Mouse (Mus musculus) urinary bladder, postnatal 4 days (tissue): ENCODE measurements around the gene Rfc4.

Experiments
- DNase-seq, 2 experiments: peaks; one replicate each; pipeline ENCODE4 v3.0.0; 2021 to 2022; ENCODE audit warnings: low spot score in 2 of 2

Gene Rfc4

DNA sequence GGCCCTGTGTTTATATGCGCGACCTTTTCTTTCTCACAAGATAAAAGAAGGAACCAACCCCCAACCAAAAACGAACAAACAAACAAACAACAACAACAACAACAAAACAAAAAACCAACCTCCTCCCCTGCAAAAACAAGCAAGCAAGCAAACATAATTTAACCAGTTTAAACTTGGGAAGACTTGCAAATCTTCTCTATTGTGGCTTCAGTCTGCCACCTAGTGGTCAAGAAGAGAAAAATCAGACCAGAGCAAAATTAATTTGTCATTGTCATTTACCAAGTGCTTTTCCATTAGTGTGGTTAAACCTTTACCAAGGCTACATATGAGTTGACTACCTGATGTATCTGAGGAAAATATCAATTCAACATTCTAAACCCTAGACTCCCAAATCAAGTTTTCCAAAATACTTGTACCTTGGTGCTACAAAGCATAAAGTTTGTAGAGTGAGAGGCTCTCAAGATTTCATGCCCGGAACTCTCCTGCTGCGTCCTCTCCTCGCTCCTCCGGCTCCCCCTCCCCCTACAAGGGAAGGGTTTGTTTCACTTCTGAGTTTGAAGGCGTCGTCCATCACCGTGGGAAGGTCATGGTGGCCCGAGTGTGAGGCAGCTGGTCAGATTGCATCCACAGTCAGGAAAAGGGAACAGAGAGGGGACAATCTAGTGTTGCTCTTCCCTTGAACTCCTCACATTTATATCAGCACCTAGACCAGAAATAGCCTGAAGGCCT is 8.0 kb upstream of the Rfc4 start:
- DNase-seq: no peak

DNA sequence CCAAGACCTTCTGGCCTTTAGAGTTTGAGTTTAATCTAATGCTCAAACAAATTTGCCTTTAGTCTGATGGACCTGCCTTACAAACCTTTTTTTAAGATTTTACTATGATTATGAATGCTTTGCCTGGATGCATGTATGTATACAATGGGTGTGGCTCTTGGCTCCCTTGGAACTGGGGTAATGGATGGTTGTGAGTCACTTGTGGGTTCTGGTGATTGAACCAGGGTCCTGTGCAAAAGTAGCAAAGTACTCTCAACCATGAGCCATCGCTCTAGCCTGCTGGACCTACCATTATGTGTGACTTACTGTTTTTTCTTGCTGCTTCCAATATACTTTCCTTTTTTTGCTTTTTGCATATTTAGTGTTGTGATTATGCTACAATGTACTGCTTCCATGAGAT is 4.8 kb upstream of the Rfc4 start:
- DNase-seq: no peak

DNA sequence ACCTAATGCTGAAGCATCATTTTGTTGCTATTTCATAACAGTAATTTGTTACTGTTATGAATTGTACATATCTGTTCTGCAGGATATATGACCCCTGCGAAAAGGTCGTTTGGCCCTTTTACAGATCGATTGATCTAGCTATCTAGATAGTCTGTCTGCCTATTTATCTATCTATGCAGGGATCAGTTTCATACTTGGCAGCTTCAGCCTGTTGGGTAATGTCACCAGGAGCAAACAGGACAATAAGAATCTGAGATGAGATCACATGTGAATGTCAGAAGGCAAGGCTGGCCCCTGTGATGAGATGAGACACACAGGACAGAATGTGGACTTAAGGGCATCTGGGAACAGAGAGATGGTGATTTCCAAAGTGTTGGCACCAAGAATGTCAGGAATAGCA is 2.8 kb upstream of the Rfc4 start:
- DNase-seq: no peak

DNA sequence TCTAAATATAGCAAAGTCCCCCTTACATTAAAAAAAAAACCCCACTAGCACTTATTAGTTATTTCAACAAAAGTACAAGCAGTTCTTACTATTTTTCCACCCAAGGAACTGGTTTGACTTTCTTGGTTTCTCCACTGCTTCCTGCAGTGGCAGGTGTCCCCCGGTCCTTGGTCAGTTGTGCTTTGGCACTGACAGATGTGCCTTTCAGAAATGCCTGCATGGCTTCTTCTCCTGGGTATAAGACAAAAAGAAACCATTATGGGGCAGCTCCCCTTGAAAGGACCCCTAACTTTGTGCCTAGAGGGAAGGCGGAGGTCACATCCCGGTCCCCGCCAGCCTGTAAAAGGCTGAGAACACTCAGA is 245 bp downstream of the Rfc4 start:
- no peak for DNase-seq

DNA sequence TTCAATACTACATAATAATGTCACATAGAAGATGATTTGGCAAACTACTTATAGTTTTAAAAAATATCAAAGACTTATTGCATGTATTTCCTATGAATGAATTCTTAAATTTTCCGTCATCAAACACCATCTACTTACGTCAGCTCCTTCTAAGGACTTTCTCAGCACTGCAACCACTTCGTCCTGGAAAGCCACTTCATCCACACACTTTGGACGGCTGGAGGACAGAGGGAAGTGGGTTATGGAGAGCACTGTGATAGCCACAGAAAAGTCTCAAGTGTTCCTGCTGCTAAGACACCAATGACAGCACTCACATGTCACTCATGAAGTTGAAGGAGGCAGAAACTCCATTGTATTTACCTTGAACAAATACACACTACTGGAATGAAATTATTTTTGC is 3.1 kb downstream of the Rfc4 start:
- DNase-seq: no peak

DNA sequence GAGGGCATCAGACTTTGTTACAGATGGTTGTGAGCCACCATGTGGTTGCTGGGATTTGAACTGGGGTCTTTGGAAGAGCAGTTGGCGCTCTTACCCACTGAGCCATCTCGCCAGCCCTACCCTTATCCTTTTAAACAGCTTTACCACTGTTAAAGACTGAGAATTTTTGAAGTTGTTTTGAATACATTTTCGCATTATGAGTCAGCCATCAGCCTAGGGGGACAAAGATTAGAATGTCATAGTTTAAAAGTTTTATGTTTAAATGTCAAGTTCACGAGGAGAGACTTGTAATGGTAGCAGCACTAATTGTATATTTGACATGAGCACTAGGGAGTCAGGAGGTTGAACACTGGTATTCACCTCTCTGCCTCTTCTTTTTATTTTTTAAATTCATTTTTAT is 4.4 kb downstream of the Rfc4 start:
- no peak for DNase-seq

DNA sequence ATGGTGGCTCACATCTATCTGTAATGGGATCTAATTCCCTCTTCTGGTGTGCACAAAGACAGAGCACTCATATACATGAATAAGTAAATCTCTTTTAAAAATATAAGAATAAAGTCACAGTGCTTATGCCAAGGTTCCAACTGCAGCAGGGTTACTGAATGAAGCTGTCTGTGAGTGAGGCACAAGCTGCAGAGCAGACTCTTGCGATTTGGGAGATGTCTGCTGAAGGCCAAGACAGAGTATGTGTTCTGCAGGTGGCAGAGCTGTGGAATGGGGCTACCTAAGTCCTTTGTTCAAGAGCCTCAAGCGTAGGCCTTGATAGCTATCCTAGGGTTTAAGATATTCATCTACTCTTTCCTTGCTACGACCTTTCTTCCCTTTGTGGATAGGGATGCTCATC is 5.1 kb downstream of the Rfc4 start:
- DNase-seq: no peak

DNA sequence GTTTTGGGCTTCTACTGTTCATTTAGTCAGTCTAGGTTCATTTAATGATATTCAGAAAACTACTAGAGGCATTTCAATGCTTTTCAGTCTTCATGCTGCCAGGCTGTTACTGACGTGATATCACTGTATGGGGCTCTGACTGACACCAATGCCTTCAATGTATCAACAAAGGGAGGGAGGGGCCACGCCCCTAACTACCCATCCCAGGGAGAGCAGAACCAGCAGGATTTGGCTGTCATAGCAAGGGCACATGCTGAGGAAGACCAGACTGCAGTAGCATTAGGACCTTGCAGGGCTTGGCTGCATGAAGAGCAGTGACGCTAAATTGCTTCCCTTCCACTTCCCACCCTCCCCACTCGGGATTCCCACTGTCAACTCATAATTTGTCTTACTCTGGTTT is 10.4 kb downstream of the Rfc4 start:
- no peak for DNase-seq

DNA sequence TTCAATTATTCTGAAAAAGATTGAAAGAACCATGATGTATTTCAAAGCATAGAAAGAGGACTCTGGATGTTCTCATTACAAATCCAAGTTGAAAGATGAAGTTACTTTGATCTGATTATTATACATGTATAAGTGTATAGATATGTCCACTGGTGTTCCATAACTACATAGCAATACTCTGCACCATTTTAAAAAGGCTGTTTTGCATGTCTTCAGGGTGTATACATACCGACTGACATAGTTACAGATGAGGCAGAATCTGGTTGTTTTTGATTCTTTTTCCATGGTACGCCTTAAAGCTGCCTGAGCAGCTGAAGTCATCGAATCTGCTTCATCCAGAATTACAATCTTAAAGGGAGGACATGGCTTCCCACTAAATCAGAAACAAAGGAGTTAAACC is 12.1 kb downstream of the Rfc4 start:
- no peak for DNase-seq

DNA sequence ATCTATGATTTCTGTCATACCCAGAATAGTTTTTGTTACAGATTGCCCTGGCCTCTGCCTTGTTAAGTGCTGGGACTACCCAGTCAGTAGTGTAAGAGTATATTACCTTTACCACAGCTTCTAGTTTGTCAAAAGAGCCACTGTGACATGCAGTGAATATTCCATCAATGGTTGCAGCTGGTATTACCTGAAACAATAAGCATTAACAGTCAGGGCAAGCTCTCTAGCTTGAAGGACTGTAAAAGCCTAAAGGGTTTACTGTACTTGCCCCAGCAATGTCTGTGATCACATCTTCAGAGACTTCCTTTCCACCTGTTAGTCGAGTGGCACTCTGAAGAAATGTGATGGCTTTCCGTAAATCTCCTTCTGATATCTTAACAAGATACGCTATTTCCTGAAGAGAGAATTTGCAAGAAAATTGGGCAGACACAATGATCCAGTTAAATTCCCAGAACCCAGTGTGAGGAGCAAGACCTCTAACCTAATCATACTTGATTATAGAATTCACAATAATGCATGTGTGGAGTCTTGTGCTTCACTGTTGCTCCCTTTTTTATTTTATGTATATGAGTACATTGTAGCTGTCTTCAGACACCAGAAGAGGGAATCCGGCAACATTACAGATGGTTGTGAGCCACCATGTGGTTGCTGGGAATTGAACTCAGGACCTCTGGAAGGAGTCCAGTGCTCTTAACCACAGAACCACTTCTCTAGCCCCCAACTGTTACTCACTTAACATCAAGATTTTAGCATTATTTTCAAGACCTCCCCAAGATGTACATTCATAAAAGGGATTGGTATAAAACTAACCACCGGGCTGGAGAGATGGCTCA is 13.0 kb downstream of the Rfc4 start:
- DNase-seq: no peak

DNA sequence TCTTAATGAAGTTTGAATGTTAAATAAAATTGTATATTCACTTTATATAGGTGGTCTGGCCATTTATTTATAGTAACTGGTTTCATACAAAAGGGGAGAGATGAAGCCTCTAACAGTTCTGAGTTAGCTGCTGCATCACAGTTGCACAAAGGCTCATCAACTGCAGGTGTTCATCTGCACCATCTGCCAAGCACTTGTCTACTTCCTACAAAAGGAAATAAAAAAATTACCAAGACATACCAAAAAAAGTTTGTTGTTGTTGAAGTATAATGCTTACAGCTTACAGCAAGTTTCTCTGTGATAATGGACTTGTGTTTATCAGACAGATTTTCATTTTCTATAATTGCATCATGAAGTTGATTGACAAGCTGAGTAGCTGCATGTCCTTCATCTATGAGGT is 13.6 kb downstream of the Rfc4 start:
- DNase-seq: no peak

DNA sequence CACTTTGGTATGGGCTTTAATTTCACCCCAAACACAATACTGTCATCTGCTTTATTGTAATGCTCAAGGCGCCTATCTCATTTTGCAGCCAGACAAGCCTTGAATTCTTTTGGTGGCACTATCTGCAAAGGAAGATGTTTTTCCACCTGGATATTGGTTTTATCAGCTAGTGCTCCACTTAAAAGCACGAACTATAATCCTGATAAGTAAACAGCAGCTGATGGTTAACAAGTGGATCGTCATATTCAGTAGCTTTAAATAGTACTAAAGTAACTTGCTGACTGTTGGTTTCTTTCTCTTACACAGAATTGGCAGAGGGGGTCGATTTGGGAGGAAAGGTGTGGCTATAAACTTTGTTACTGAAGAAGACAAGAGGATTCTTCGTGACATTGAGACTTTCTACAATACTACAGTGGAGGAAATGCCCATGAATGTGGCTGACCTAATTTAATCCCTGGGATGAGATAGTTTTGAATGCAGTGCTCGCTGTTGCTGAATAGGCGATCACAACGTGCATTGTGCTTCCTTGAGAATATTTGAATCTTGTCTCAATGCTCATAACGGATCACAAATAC is 14.6 kb downstream of the Rfc4 start:
- DNase-seq: no peak

DNA sequence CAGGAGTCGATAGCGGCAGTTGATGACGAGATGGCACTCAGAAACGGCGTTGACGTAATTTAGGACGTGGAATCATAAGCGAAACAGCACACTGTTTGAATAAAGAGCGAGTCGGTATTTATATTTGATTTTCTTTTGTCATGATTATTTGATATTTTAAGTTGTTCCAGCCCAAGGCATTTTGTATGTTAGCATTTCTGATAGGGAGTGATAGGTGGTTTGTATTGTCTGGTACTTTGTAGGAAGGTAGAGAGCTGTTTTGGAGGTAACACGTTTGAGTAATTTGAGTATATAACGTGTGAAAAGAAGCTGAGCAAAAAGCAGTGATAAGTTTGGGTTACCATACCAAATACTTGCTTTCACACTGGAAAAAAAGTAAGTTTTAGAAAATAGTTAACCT is 15.2 kb downstream of the Rfc4 start:
- DNase-seq: no peak

DNA sequence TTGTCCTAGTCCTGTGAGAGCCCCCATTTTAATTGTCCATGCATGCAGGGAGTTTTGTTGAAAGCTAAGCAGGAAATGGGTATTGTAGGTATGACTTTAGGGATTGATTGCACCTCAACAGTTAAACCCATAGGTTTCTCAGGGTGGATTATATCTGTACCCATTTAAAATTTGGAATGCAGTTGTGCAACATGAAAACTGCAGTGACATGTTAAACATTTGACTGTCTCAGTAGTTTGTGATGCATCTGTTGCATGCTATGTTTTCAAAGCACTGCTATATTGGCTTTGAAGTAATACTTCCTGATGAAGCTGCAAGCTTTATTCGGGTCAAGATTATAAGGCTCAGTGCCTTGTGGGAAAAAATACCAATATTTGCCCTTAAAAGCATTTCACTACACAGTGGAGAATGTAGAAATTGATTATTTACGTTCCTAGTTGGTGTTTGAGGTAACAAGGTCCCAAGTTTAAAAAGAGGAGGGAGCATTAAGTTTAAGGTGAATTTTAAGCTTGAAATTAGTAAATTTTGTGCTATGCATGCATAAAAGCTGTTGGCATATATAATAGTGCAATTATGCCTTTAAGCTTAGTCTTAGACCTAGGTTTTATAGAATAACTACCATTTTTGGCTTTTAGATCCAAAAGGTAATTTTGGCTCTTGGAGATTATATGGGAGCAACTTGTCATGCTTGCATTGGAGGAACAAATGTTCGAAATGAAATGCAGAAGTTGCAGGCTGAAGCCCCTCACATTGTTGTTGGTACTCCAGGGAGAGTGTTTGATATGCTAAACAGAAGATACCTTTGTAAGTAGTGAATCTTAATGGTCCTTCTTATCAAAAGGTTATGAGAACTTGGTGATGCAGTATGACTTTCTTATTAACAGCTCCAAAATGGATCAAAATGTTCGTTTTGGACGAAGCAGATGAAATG is 17.9 kb downstream of the Rfc4 start:
- no peak for DNase-seq

DNA sequence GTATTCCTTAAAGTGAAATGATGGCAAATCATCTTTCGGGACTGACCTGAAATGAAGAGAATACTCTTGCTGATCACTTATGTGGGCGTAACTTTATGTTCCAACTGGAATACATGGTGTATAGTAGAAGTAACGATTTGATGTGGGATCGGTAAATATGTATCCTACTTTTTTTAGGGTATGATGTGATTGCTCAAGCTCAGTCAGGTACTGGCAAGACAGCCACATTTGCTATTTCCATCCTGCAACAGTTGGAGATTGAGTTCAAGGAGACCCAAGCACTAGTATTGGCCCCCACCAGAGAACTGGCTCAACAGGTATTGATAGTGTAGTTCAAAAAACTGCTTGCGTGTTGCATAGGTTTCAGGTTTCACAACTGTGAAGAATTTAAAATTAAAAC is 18.6 kb downstream of the Rfc4 start:
- DNase-seq: no peak

DNA sequence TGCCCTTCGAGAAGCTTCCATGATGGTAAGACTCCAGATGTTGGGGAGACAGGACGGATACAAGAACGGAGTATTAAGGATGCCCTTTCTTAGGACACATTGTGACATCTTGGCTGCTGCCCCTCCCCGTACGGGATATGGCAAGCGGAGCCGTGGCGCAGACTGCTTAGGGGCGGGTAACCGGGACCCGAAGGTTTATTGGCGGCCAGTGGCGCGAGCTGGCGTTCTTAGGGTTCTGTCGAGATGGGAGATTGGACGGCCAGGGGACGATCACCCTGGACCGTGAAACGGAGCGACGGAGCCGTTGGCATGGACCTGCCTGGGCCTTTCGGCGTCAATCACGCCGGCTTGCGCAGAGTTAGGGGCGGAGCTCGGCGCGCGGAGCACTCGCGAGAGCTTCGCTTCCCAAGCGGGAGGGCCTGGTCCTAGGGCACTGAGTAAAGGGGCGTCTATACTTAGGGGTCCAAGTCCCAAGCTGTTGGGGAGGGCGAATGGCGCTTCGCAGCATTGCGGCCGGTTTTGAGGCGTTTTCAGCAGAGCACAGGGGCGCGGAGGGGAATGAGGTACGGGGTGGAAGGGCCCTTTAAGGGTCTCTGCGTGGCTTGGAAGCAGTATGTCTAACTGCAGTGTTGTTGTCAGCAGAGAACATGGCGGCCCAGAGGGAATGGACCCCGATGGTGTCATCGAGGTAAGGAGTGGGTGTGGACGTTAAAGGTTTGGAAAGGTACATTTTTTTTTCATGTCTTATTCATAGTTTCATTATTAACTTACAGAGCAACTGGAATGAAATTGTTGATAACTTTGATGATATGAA is 19.4 kb downstream of the Rfc4 start:
- DNase-seq: peak; percentile 78 to 85

DNA sequence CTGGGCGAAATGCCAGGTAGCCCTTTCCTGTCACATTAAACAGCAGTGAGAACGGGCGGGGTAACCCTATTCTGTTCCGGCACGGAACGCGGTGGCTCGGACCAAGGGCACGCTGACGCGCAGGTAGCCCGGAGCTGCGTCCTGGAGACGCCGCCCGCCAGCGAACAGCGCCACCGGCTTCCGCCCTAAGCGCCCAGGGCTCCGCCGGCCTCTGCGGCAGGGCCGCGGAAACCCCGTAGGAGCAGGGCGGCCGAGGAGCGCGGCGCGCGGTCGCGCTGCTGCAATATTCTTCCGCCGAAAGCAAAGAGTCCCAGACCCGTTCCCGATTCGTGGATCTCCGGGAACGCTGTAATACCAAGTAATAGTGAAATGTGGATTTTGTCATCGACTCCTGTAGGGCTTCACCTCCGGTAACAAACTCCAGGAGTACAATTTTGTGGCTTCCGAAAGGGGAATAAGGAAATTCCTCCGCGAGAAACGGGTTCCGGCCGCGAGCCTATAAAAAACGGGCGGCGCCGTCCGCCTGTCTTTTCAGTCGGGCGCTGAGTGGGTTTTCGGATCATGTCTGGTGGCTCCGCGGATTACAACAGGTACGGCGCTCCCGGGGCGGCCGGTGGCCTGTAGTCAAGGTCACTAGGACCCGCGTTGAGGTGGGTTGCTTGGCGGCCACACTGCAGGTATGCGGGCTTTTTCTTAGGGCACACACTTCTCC is 20.1 kb downstream of the Rfc4 start, which contains the start of gene Eif4a2:
Gene Eif4a2 (plus strand): TSS at position 214 of the 712 bp plus-strand sequence.
- peak; percentile 91 for DNase-seq

DNA sequence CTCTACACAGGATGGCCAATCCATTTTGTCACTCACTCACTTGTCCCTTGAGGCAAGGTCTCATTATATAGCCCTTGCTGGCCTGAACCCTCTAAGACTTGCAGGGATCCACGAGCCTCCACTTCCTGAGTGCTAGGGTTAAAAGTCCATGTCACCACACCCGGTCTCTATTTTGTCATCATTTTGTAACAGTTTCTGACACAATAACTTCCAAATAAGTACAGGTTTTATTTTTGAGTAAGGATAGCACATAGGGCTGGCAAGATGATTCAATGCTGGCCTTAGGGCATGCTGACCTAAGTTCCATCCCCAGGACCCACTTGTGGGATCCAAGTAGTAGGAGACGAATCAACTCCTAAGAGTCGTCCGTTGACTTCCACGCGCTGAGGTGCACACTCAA is 21.4 kb downstream of the Rfc4 start:
- DNase-seq: no peak

DNA sequence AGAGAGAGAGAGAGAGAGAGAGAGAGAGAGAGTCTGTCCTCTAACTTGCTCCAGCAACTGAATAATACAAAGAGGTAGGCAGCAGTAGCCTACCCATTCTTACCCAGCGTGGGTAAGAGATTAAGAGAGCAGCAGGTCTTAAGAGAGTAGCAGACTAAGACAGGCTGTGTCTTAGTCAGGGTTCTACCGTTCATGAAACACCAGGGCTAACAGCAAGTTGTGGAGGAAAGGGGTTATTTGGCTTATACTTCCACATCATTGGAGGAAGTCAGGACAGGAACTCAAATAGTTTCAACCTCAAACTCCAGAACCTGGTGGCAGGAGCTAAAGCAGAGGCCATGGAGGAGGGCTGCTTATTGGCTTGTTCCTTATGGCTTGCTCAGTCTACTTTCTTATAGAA is 23.7 kb downstream of the Rfc4 start:
- no peak for DNase-seq

DNA sequence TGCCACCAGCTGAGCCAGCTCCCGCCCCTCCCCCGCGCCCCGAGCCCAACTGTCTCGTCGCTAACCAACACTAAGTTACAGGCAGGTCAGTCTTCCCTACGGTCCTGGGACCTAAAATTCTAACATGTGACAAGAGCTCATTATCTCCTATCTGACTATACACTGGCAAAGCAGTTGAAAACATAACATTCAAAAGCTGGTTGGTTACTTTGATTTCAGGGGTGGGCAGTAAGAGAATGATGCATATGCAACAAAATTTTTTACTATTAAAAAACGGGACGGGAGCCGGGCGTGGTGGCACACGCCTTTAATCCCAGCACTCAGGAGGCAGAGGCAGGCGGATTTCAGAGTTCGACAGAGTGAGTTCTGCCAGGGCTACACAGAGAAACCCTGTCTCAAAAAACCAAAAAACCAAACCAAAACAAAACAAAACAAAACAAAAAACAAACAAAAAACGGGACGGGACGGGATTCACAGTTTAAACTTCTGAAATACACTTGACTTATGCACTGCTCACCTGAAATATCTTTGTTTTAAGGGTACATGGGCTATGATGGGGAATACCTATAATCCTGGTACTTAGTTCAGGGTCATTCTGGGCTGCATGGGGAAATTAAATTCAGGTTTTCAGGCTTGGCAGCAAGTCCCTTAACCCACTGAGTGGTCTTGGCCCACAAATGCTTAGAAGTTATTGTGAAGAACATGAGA is 24.3 kb downstream of the Rfc4 start:
- DNase-seq: no peak
